Mouse (Mus musculus) thymus, postnatal 4 days (tissue): ENCODE measurements around the gene Gm45785.
A peak's percentile ranks its signal among the peaks of the same experiment; 100 is the strongest.
"Not testable (repeated sequence)": the region's sequence is repeated elsewhere in the genome, so short reads cannot be mapped to it uniquely, and the experiment has no call there.

ENCODE experiments used
- DNase-seq: peaks from one replicate; pipeline ENCODE4 v3.0.0; 2021

Gm45785 gene

DNA sequence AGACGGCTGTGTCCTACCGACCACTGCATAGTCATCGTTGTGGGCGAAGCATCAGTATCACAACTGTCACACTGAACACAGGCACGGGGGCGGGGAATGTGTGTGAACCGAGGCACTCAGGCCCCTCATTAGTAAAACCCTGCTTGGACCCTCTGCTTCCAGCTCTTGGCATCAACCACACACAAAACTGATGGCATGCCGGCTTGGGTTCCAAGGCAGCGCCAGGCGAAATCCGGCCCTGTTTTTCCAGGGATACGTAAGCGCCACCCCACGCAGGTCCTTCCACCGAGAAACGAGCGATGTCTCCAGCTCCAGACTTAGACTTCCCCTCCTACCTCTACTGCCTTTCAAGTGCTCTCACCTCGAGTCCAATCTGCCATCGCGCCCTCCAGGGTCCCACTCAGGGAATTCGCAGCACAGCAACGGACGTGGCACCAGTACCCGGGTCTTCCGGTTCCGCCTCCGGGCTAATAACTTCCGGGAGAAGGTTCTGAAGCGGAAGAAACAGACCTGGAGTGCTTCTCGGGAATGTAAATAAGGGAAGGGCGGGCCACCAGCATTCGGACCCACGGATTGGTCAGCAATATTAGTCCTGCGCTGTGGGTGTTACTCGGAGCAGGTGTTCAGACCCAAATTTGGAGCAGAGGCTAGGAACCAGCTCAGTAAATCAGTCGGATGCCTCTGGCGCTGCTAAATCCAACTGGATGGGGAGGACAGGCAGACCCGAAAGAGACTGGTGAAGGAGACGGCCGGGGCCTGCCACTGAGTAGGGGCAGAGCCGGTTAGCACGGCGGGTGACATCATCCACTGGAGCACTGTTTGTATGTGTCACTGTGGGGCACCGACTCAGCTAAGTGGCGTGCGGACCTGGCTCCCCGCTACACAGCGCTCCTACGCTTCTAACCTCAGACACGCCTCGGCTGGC lies at the start of gene Gm45785:
Gene Gm45785 (minus strand): TSS at position 472 of the 925 bp plus-strand sequence.
- DNase-seq: peak; percentile 71

GRCm38 (mm10) chr7:140905642-140906081 lies 49.5 kb upstream of the Gm45785 start:
- DNase-seq: no peak

DNA sequence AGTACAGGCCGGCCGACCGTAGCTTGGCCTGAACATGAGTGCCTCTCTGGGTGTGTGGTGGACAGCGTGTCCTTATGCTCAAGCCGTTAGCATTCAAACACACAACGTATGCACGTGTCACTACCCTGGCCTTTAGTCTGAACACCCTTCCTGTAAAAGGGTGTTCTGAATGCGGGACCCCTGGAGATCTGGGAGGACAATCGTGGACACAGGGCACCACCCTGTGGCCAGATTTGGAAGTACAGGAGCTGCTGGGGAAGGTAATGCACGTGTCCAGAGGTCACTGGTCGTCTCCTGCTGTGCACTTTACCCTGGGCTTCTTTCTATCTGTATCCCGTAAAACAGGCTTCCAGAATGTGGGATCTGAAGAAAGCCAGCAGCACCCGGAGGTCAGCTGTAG lies 47.1 kb upstream of the Gm45785 start:
- peak; percentile 90 for DNase-seq

DNA sequence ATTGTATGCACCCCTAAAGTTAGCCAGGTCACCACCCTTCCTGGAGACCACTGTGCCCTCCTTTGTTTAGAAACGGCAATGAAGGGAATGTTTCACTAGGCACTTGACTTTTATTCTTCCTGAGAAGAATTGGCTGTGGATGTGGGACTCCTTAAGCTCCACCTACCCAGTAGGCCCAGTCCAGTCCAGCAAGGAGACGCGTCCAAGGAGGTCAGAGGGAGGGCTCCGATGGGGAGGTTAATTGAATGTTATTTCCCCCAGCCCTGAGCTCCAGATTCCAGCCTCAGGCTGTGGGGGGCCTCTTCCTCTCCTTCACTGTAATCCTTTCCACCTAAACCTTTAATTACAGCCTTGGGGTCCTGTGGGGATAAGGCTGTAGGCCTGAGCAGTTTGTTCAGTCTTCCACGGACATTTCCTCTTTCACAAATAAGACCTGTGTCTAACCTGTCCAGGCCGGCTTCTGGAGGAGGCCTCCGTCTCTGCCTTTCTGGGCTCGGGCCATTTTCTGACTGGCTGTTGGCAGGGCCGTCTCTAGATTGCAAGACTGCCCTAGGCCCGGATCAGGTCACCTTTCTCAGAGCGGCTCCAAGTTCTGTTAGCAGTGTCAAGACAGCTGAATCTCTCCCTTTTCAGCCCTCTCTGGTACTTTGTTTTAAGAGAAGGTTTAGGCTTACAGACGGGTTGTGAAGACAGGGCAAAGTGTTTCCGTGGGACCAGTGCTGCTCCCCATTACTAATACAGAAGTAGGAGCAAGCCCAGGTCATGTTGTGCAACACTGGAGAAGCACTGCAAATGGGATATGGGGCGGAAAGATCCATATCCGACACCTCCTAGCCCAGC lies 46.1 kb upstream of the Gm45785 start:
- no peak for DNase-seq

GRCm38 (mm10) chr7:140900220-140900619 lies 44.1 kb upstream of the Gm45785 start, which contains the start of gene Cox8b:
Gene Cox8b, minus strand, starts transcription at chr7:140900446.
- DNase-seq: no peak

GRCm38 (mm10) chr7:140899121-140899520 lies 43.0 kb upstream of the Gm45785 start:
- DNase-seq: no peak

- DNase-seq: no peak
Observed at GRCm38 (mm10) chr7:140897863-140898262, 41.7 kb upstream of the Gm45785 start.

- DNase-seq: no peak
Observed at GRCm38 (mm10) chr7:140894611-140895010, 38.5 kb upstream of the Gm45785 start.

GRCm38 (mm10) chr7:140894031-140894430 lies 37.9 kb upstream of the Gm45785 start:
- no peak for DNase-seq

DNA sequence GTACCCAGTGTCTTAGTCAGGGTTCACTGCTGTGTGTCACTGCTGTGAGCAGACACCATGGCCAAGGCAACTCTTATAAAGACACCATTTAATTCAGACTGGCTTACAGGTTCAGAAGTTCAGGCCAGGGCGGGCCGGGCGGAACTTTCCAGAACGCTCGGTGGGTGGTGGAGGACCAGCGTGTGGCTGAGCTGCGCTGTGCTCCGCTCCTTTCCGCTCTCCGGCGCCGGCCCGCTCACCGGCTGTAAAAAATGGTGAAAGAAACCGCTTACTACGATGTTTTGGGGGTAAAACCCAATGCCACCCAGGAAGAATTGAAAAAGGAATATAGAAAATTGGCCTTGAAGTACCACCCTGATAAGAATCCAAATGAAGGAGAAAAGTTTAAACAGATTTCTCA lies 34.5 kb upstream of the Gm45785 start:
- not testable (repeated sequence) for DNase-seq

GRCm38 (mm10) chr7:140882469-140882803 lies 26.3 kb upstream of the Gm45785 start:
- DNase-seq: no peak

DNA sequence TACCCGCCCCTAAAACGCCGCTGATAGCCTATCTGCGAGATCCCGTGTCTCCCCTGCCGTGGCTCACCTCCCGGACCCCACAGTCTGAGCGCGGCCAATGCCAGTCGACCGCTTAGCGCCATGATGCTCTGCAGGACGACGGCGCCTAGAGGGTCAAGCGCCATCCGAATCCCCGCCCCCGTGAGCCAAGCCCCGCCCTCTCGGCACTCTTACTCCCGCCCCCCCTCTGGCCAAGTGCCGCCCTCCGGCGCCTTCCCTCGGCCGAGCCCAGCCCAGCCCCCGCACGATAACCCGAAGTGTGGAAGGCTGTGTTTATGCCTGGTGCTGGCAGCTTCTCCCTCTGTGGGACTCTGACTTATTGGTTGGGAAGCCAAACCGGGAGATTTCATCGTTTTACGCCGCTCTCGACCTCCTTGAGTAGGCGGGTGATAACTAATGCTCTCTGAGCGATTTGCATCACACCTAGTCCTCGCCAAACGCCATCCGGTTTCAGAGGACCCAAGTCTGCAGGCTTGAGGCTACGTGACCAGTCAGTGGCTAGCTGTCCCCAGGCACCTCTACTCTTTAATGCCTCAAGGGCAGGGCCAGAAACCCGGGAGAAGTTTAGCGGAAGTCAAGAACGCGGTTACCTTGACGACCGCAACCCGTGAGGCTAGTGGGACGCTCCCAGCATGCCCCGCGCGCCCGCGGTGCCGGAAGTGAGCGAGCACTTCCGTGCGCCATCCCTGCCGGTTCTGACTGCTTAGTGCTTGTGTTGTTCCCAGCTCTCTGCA lies 25.8 kb upstream of the Gm45785 start, which contains the start of the genes Psmd13 and Sirt3:
Gene Psmd13 (plus strand): TSS at position 273 of the 773 bp plus-strand sequence.
Gene Sirt3 (minus strand): TSS at position 614 of the 773 bp plus-strand sequence.
- DNase-seq: peak; percentile 96

- no peak for DNase-seq
Observed at GRCm38 (mm10) chr7:140880865-140881515, 24.9 kb upstream of the Gm45785 start.

GRCm38 (mm10) chr7:140880419-140880818 lies 24.3 kb upstream of the Gm45785 start:
- DNase-seq: no peak

GRCm38 (mm10) chr7:140879355-140879754 lies 23.2 kb upstream of the Gm45785 start:
- peak; percentile 31 for DNase-seq

GRCm38 (mm10) chr7:140877364-140877763 lies 21.2 kb upstream of the Gm45785 start:
- DNase-seq: no peak

- DNase-seq: no peak
Observed at GRCm38 (mm10) chr7:140874224-140874623, 18.1 kb upstream of the Gm45785 start.

DNA sequence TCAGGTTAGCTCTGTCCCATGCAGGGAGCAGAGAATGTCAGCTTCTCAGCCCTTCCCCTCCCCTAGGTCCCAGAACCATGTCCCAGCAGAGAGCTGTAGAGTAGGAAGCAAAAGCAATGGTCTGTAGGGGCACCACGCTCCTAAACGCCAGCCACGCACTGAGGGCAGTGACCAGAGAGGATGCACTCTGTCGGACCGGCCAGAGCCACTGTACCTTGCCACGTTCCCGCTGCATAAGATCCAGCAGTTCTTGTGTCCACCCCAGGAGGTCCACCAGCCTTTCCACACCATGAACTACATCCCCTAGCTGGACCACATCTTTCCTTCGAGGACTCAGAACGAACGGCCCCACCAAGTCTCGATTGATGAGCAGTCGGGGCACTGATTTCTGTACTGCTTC lies 8.6 kb upstream of the Gm45785 start:
- DNase-seq: no peak

- no peak for DNase-seq
Observed at GRCm38 (mm10) chr7:140860728-140861127, 4.6 kb upstream of the Gm45785 start.

- DNase-seq: no peak
Observed at GRCm38 (mm10) chr7:140859997-140860396, 3.9 kb upstream of the Gm45785 start.

DNA sequence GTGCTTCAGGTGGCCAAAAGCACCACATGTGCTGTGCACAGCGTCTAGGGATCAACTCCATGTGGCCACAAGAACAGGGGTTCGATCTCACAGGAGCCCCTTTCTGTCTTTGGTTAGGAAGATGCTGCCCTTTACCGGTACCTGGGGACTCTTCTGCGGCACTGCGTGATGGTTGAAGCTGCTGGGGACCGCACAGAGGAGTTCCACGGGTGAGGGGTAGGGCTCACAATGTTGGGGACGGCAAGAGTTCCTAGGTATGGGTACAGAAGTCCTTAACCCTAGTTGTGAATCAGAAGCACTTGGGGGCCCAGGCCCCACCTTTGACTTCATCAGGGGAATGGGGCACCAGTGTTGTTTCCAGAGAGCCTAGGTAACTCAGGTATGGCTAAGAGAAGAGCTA lies 2.6 kb upstream of the Gm45785 start:
- no peak for DNase-seq
